Mouse (Mus musculus): Measurements from ENCODE around the gene Rab3a. TPM values are rescaled to one million over a fixed set of nuclear protein-coding genes. Genes with fewer than 3 reads are reported as not detected.
A peak's percentile ranks its signal among the peaks of the same experiment; 100 is the strongest.

The Rab3a gene
- total RNA-seq, 2 experiments from 2014 or later = 2.2 to 7.1 TPM

- ATAC-seq (replicated peaks; ENCODE audit: low FRiP score, poor library complexity, severe bottlenecking) = no peak
Measured at GRCm38 (mm10) chr8:70756476-70757040, 2.1 kb downstream of the Rab3a start.

- ATAC-seq (replicated peaks; ENCODE audit: low FRiP score, poor library complexity, severe bottlenecking) = no peak
Measured at GRCm38 (mm10) chr8:70757523-70758307, 3.2 kb downstream of the Rab3a start.

DNA sequence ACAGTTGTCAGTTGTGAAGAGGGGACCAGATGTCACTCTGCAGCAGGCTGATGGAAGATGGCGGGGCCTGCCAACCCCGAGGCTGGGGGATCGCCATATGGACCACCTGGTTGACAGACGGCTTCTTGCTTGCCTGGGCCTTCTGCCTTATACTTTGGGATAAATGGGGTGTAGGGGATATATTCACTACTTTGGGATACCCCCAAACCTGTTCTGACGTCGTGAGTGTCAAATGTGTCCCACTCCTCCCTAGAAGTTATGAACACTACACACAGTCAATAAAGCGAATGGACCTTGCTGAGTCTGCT, 3.8 kb downstream of the Rab3a start:
- ATAC-seq (replicated peaks; ENCODE audit: low FRiP score, poor library complexity, severe bottlenecking) = no peak

DNA sequence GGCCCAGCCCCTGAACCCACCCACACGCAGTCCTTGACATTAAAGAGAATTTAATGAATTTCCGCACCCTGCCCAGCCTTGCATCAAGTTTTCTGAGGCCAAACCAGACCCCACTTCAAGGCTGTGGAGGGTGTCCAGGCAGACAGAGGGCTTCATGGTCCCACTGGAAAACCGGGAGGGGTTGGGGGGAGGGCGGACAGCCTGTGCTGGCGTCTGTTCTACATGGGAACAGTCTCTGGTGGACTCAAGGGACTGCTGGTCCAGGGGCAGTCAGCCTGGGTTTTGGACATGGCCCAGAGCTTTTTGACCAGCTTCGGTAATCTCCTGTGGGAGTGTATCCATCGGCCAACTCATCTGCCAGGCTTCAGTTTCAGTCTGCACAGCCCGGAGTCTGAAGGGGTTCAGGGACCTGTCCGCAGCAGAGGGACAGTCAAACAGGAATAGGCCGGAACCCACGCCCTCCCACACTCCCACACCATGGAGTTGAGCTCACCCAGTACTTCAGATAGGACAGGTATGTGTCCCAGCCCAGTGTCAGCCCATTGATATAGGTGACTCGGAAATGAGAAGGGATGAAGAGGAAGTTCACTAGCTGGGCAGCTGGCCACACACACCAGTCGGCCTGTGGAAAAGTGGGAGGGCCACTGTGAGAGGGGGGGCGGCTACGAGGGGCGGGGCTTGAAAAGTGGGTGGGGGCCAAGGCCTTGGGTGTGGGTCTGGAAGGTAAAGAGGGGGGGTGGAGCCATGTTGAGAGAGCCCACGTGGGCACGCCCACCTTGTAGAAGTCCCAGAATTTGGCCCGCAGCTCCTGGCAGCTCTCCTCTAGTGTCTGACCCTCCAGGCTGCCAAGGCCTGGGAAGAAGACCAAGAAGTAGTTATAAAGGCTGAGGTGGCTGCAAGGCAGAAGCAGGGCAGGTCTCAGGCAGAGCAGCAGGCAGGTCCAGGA, 4.4 kb downstream of the Rab3a start:
- ATAC-seq (replicated peaks; ENCODE audit: low FRiP score, poor library complexity, severe bottlenecking) = no peak

- no peak for ATAC-seq (replicated peaks; ENCODE audit: low FRiP score, poor library complexity, severe bottlenecking)
Measured at GRCm38 (mm10) chr8:70760350-70760749, 5.9 kb downstream of the Rab3a start.

DNA sequence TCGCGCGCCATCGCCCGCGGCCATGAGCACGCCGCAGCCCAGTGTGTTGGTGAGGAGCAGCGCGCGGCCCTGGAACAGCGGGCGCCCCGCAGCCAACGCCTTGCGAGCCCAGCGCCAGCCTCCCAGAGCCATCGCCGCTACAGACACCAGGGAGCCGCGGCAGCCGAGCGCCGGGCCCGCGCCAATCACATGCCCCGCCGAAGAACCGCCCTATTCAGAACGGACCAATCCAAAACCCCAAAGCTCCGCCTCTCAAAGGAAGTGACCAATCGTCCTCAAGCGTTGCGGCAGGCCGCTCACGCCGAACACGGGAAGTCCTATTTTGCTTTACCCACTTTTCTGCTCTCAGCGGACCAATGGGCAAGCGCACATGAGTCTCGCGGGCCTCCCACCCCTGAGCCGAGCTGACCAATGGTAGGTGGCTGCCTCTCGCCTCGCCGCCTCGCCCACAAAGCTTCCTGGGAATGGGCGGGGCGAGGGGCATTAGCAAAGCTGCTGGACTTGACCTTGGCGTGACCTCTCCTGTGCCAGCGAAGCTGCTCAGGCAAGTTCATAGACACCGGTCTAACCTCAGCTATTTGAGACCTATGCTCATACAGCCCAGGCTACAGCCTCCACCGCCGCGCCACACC, 6.4 kb downstream of the Rab3a start, which contains the start of gene Mpv17l2:
Gene Mpv17l2, minus strand, starts transcription at position 172 of the 632 bp plus-strand sequence.
- ATAC-seq (replicated peaks; ENCODE audit: low FRiP score, poor library complexity, severe bottlenecking) = peak; percentile 80

GRCm38 (mm10) chr8:70762118-70762517, 7.6 kb downstream of the Rab3a start:
- ATAC-seq (replicated peaks; ENCODE audit: low FRiP score, poor library complexity, severe bottlenecking) = peak; percentile 51

- ATAC-seq (replicated peaks; ENCODE audit: low FRiP score, poor library complexity, severe bottlenecking) = no peak
Measured at GRCm38 (mm10) chr8:70763354-70763753, 8.9 kb downstream of the Rab3a start.

GRCm38 (mm10) chr8:70764026-70764425, 9.5 kb downstream of the Rab3a start:
- peak; percentile 33 for ATAC-seq (replicated peaks; ENCODE audit: low FRiP score, poor library complexity, severe bottlenecking)

- no peak for ATAC-seq (replicated peaks; ENCODE audit: low FRiP score, poor library complexity, severe bottlenecking)
Measured at GRCm38 (mm10) chr8:70764676-70765075, 10.2 kb downstream of the Rab3a start.

DNA sequence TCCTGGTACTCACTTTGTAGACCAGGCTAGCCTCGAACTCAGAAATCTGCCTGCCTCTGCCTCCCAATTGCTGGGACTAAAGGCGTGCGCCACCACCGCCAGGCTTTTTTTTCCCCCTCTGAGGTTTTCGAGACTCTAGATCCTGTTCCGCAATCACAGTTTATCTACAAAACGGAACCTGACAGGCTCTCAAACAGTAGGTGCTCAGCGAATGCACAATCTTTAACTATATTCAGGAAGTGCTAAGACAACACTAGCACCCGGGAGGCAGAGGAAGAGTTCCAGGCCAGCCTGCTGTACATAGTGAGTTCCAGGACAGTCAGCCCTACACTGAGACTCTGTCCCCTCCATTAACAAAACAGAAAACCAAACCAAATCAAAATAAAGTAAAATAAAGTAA, 10.8 kb downstream of the Rab3a start:
- no peak for ATAC-seq (replicated peaks; ENCODE audit: low FRiP score, poor library complexity, severe bottlenecking)

DNA sequence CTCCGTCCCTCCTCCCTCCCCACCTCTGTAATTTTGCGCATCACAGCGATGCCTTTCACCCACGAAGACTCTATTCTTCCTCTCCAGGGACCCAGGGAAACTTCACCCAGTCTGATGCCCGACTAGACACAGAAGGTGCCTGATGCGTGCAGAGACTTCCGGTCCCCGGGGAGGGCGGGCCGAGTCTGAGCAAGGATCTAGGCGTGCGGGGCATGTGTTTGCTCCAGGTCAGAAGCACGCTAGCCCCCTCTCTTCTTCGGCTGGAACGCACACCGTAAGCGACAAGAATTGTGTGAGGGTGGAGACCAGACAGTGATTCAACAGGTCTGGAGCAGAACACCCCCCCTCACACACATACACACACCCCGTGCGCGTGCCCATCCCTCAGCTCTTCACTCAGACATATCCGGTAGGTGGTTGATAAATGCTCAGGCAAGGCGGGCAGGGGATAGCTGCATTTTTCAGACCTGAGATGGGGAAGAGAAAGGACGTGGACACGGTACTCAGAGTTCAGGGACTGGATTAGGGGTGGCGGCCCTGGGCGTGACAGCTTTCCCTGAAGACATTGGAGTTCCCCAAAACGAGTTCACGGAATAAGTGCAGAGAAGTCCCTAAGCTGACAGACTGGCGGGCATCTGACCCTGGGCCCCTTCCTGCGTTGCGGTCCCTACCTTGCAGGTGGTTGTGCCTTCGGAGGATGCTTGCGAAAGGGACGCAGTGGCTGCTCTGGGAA, 11.5 kb downstream of the Rab3a start:
- no peak for ATAC-seq (replicated peaks; ENCODE audit: low FRiP score, poor library complexity, severe bottlenecking)

- ATAC-seq (replicated peaks; ENCODE audit: low FRiP score, poor library complexity, severe bottlenecking) = peak; percentile 60
Measured at GRCm38 (mm10) chr8:70766571-70767440, 12.3 kb downstream of the Rab3a start.

GRCm38 (mm10) chr8:70767503-70767902, 13.0 kb downstream of the Rab3a start:
- ATAC-seq (replicated peaks; ENCODE audit: low FRiP score, poor library complexity, severe bottlenecking) = no peak

- ATAC-seq (replicated peaks; ENCODE audit: low FRiP score, poor library complexity, severe bottlenecking) = no peak
Measured at GRCm38 (mm10) chr8:70768231-70768776, 13.8 kb downstream of the Rab3a start.

GRCm38 (mm10) chr8:70768956-70769355, 14.5 kb downstream of the Rab3a start:
- ATAC-seq (replicated peaks; ENCODE audit: low FRiP score, poor library complexity, severe bottlenecking) = no peak

GRCm38 (mm10) chr8:70769359-70769758, 14.9 kb downstream of the Rab3a start:
- ATAC-seq (replicated peaks; ENCODE audit: low FRiP score, poor library complexity, severe bottlenecking) = peak; percentile 70

DNA sequence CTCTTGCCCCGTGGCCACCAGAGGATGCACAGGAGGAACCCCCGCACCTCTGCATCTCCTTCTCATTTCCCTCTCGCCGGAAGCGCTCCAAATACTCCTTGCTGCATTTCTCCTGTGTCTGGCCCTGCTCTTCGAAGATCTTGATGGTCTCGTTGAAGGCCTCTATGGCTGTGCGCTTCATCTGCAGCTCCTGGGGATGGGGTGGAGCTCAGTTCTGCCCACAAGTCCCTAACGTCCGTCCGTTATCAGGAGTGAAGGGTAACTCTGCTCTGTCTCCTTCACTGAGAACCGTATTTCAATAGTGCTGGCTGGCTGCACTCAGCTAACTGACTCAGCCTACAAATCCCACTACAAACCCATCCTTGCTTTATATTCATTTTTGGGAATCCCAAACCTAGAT, 15.4 kb downstream of the Rab3a start:
- ATAC-seq (replicated peaks; ENCODE audit: low FRiP score, poor library complexity, severe bottlenecking) = no peak
